Mouse (Mus musculus) cortical plate, adult 2 months (tissue): ENCODE measurements around the gene Smarcd2.

Source experiments
- CTCF ChIP-seq: fragments of 200-500 bp; IDR thresholded peaks from 2 replicates; pipeline ENCODE4 v1.5.1; 2011; ENCODE audit warnings: mild to moderate bottlenecking, control low read depth, low read length; ENCODE audit not compliant: insufficient read depth; ENCODE audit errors: extremely low read depth
- POLR2A ChIP-seq: fragments of 200-500 bp; IDR thresholded peaks from 2 replicates; pipeline ENCODE4 v1.6.1; 2011; ENCODE audit warnings: mild to moderate bottlenecking, low read length, control low read depth; ENCODE audit not compliant: insufficient read depth; ENCODE audit errors: extremely low read depth

GRCm38 (mm10) chr11:106290376-106290775 lies 17.6 kb upstream of the Smarcd2 start:
- TF ChIP-seq CTCF (no peak), POLR2A (no peak)
